Mouse (Mus musculus) midbrain, embryonic 12.5 days (tissue): ENCODE results near the gene Olfr473. TPM values are rescaled to one million over a fixed set of nuclear protein-coding genes. Genes with fewer than 3 reads are reported as not detected.
"Not testable (repeated sequence)": the region's sequence is repeated elsewhere in the genome, so short reads cannot be mapped to it uniquely, and the experiment has no call there.

ENCODE experiments used
- ATAC-seq: fragments of 200-750 bp; cut with Nextera tagmentation; 2 replicates; pipeline ENCODE4 v1.8.0; 2017; ENCODE audit warnings: low read depth, moderate TSS enrichment, moderate library complexity; ENCODE audit not compliant: low FRiP score
- H3K27ac ChIP-seq: fragments of 300-500 bp; sonication (generic); replicated peaks from 2 replicates; pipeline ENCODE4 v1.5.1; 2016; ENCODE audit warnings: mild to moderate bottlenecking
- H3K27me3 ChIP-seq: fragments of 300-500 bp; sonication (generic); 2 replicates; pipeline ENCODE4 v1.6.1; 2016; ENCODE audit warnings: mild to moderate bottlenecking
- H3K36me3 ChIP-seq: fragments of 300-500 bp; sonication (generic); 2 replicates; pipeline ENCODE4 v1.6.1; 2016
- H3K4me1 ChIP-seq: fragments of 300-500 bp; sonication (generic); 2 replicates; pipeline ENCODE4 v1.6.1; 2016
- H3K4me2 ChIP-seq: fragments of 300-500 bp; sonication (generic); replicated peaks from 2 replicates; pipeline ENCODE4 v1.6.1; 2016; ENCODE audit warnings: mild to moderate bottlenecking, moderate library complexity
- H3K4me3 ChIP-seq: fragments of 300-500 bp; sonication (generic); 2 replicates; pipeline ENCODE4 v1.5.1; 2016; ENCODE audit warnings: mild to moderate bottlenecking
- H3K9ac ChIP-seq: fragments of 300-500 bp; sonication (generic); replicated peaks from 2 replicates; pipeline ENCODE4 v1.6.1; 2016; ENCODE audit warnings: mild to moderate bottlenecking, moderate library complexity
- H3K9me3 ChIP-seq: fragments of 300-500 bp; sonication (generic); 2 replicates; pipeline ENCODE4 v1.6.1; 2016; ENCODE audit warnings: mild to moderate bottlenecking
- WGBS: fragments of 180-500 bp; shearing (Covaris S2); methylation state at CpG from one replicate; pipeline ENCODE4 v1.1.7; 2016; 5-methylcytosine and 5-hydroxymethylcytosine counted together
- polyA plus RNA-seq: library from polyadenylated mRNA; unstranded; fragments of >200 nt; fragmentation: Nextera tagmentation; extraction: Ambion mirVana; gene quantifications from 2 replicates; pipeline ENCODE4 v1.2.1, GENCODE M21; 2016

Gene Olfr473
- not detected in 2 replicates for polyA plus RNA-seq

- no peak for ATAC-seq
- no peak within 1 kb of the TSS for H3K27ac ChIP-seq
- no peaks in the 10 kb centered on the region for H3K36me3 ChIP-seq
- H3K4me2 ChIP-seq: no peak within 1 kb of the TSS
- H3K4me1 ChIP-seq: no peaks in the 10 kb centered on the region
- no peaks in the 10 kb centered on the region for H3K27me3 ChIP-seq
- no peaks in the 10 kb centered on the region for H3K9me3 ChIP-seq
- H3K9ac ChIP-seq: no peak within 1 kb of the TSS
- WGBS: 100% methylated on average over 1 of the region's 1 CpGs
- no peak within 1 kb of the TSS for H3K4me3 ChIP-seq
These were observed at the start of gene Olfr473 for GRCm38 (mm10) chr7:107930146-107930545. Gene Olfr473, plus strand, starts transcription at chr7:107930446.

DNA sequence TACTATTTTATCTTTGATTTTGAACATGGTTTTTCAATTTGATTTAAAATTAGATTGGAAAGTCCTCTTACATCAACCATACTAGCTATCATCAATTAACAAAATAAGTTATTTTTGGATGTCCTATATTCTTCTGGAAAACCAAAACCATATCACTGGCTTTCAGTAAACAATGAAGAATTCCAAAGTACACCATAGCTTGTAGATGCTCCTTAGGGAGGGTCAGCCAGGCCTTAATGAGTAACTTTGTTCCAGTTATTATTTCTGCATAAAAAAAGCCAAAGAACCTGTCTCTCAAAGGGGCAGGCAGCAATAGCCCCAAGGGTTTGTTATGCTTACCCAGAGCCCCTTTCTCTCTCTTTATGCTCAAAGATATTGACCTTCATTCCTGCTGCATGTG is 32.6 kb upstream of the Olfr473 start, which contains the start of gene Olfr472:
Gene Olfr472, plus strand, starts transcription at position 301 of the 400 bp plus-strand sequence.
- Histone ChIP-seq H3K36me3 (no peaks in the 10 kb centered on the region), H3K9me3 (no peaks in the 10 kb centered on the region), H3K27me3 (no peaks in the 10 kb centered on the region), H3K4me3 (no peak within 1 kb of the TSS), H3K4me2 (no peak within 1 kb of the TSS), H3K27ac (no peak within 1 kb of the TSS), H3K9ac (no peak within 1 kb of the TSS), H3K4me1 (no peaks in the 10 kb centered on the region)
- no peak for ATAC-seq

DNA sequence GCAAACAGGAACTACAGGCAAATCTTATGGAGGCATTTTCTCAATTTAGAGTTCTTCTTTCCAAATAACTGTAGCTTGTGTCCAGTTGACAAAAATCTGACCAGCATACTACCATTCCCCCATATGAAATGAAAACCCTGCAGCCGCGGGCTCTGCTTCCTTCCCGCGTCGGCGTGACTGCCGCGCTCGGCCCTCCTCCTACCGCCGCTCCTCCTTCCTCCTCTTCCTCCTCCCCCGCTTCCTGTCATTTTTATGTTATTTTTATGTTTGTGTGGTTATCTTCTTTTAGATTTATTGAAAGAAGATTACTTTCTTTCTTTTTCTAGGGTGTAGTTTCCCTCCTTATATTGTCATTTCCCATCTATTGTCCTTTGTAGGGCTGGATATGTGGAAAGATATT is 22.3 kb downstream of the Olfr473 start:
- not testable (repeated sequence) for H3K4me3 ChIP-seq, ATAC-seq, H3K4me2 ChIP-seq, H3K27ac ChIP-seq, H3K4me1 ChIP-seq, H3K9me3 ChIP-seq, H3K36me3 ChIP-seq, H3K9ac ChIP-seq, H3K27me3 ChIP-seq
- WGBS: 95% methylated on average over 12 of the region's 12 CpGs

- no peak for ATAC-seq
- WGBS: 89% methylated on average over 1 of the region's 1 CpGs
- no peak within 1 kb of the TSS for H3K9ac ChIP-seq
- no peaks in the 10 kb centered on the region for H3K4me1 ChIP-seq
- no peak within 1 kb of the TSS for H3K27ac ChIP-seq
- H3K9me3 ChIP-seq: no peaks in the 10 kb centered on the region
- H3K27me3 ChIP-seq: no peaks in the 10 kb centered on the region
- no peak within 1 kb of the TSS for H3K4me2 ChIP-seq
- no peak within 1 kb of the TSS for H3K4me3 ChIP-seq
- no peaks in the 10 kb centered on the region for H3K36me3 ChIP-seq
These were observed 24.1 kb downstream of the Olfr473 start, which contains the start of gene Olfr474 for GRCm38 (mm10) chr7:107954343-107954742. Gene Olfr474, plus strand, starts transcription at chr7:107954643.

GRCm38 (mm10) chr7:107964503-107964902 is 34.3 kb downstream of the Olfr473 start, which contains the start of gene Olfr476:
Gene Olfr476, plus strand, starts transcription at chr7:107964803.
- 57% methylated on average over 1 of the region's 1 CpGs for WGBS
- no peaks in the 10 kb centered on the region for H3K27me3 ChIP-seq
- no peaks in the 10 kb centered on the region for H3K4me1 ChIP-seq
- H3K4me2 ChIP-seq: no peak within 1 kb of the TSS
- H3K9ac ChIP-seq: no peak within 1 kb of the TSS
- no peak within 1 kb of the TSS for H3K27ac ChIP-seq
- no peaks in the 10 kb centered on the region for H3K9me3 ChIP-seq
- H3K36me3 ChIP-seq: no peaks in the 10 kb centered on the region
- H3K4me3 ChIP-seq: no peak within 1 kb of the TSS
- no peak for ATAC-seq

Other genes with a start within 250 kb of the Olfr473 start
- 0.30 and 0.34 TPM in 2 replicates for gene Cyb5r2, start 172.4 kb upstream of the Olfr473 start, polyA plus RNA-seq
- gene Ovch2, start 129.2 kb upstream of the Olfr473 start, polyA plus RNA-seq: not detected in 2 replicates
- gene Olfr467, start 118.2 kb upstream of the Olfr473 start, polyA plus RNA-seq: not detected in 2 replicates
- gene Olfr469, start 104.9 kb upstream of the Olfr473 start, polyA plus RNA-seq: not detected in 2 replicates
- not detected in 2 replicates for gene Olfr470, start 83.0 kb upstream of the Olfr473 start, polyA plus RNA-seq
- gene Olfr472, start 32.5 kb upstream of the Olfr473 start, polyA plus RNA-seq: not detected in 2 replicates
- gene Olfr474, start 24.2 kb downstream of the Olfr473 start, polyA plus RNA-seq: not detected in 2 replicates
- not detected in 2 replicates for gene Olfr476, start 34.4 kb downstream of the Olfr473 start, polyA plus RNA-seq
- gene Olfr477, start 56.2 kb downstream of the Olfr473 start, polyA plus RNA-seq: not detected in 2 replicates
- gene Olfr478, start 103.5 kb downstream of the Olfr473 start, polyA plus RNA-seq: not detected in 2 replicates
- gene Olfr479, start 120.2 kb downstream of the Olfr473 start, polyA plus RNA-seq: not detected in 2 replicates
- gene Olfr480, start 136.9 kb downstream of the Olfr473 start, polyA plus RNA-seq: not detected in 2 replicates
- gene Olfr481, start 149.4 kb downstream of the Olfr473 start, polyA plus RNA-seq: not detected in 2 replicates
- gene Olfr482, start 167.1 kb downstream of the Olfr473 start, polyA plus RNA-seq: not detected in 2 replicates
- gene Olfr483, start 170.4 kb downstream of the Olfr473 start, polyA plus RNA-seq: not detected in 2 replicates
- not detected in 2 replicates for gene Olfr484, start 197.0 kb downstream of the Olfr473 start, polyA plus RNA-seq
- 0.25 TPM in 1 of 2 replicates, not detected in the other for gene Olfr485, start 229.4 kb downstream of the Olfr473 start, polyA plus RNA-seq
- not detected in 2 replicates for gene Olfr486, start 242.3 kb downstream of the Olfr473 start, polyA plus RNA-seq